Mouse (Mus musculus): ENCODE data around the gene Actl6a. TPM values are rescaled to one million over a fixed set of nuclear protein-coding genes. Genes with fewer than 3 reads are reported as not detected.

Gene Actl6a
- polyA plus RNA-seq, 1 experiment from 2014 or later = 285 TPM

DNA sequence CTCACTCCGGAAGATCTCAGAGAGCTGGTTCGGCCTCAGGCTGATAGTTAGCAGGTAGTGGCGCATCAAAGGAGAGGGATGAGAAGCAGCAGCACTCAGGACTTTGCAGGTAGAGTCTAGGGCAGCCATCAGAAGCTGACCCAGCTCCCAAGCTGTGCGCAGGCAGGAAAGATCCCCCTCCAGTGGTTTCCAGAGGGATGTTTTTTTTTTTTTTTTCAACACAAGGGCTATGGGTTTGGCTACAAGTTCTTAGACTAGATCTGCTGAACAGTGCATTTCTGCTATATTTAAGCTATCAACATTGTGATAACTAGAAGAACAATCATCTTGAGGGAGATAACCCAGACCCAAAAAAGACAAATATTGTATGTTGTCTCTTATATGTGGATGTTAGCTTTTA lies 18.9 kb upstream of the Actl6a start:
- no peak for DNase-seq (ENCODE audit: low spot score)
- H3K9me3 ChIP-seq (replicated peaks; ENCODE audit: control insufficient read depth, low read length) = no peaks in the 10 kb centered on the region
- H3K4me3 ChIP-seq (ENCODE audit: low read depth, low read length) = no peak overlapping the region
- 71% methylated on average over 4 of the region's 4 CpGs for WGBS
- no peak for ATAC-seq (replicated peaks; ENCODE audit: insufficient number of reproducible peaks, low FRiP score, low TSS enrichment, low read depth)
- H3K4me2 ChIP-seq (ENCODE audit: low read depth, low read length) = no peak overlapping the region
- H3K27ac ChIP-seq (replicated peaks; ENCODE audit: low read depth, low read length) = no peak overlapping the region
- no peaks in the 10 kb centered on the region for H3K36me3 ChIP-seq (replicated peaks; ENCODE audit: control insufficient read depth, insufficient read depth, low read depth, low read length)
- H3K9ac ChIP-seq (replicated peaks; ENCODE audit: low read length) = no peak overlapping the region
- H3K4me1 ChIP-seq (ENCODE audit: control insufficient read depth, insufficient read depth, low read length) = no peaks in the 10 kb centered on the region
- H3K27me3 ChIP-seq (ENCODE audit: control insufficient read depth, insufficient read depth, low read length) = no peaks in the 10 kb centered on the region

DNA sequence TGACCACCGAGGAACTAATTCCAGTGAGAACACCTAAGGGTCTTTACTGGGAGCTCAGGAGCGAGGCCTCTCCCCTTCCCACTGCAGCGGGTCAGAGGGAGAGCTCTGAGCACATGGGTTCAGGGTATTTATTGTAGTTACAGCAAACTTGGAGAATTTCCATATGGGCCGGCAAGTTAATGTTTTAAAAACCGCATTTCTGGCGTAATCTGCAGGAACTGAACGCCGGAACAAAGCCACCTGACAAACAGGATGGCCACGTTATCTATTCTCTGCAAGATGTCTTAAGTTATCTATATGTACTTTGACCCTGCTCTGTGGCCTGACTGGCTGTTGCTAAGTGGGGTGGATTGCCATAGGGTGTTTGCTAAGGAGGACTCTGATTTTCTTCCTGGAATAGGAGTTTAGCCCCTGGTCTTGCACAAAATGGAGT lies 16.5 kb upstream of the Actl6a start:
- Histone ChIP-seq H3K4me3 (ENCODE audit: low read depth, low read length) (no peak overlapping the region), H3K36me3 (replicated peaks; ENCODE audit: control insufficient read depth, insufficient read depth, low read depth, low read length) (no peaks in the 10 kb centered on the region), H3K4me2 (ENCODE audit: low read depth, low read length) (no peak overlapping the region), H3K27me3 (ENCODE audit: control insufficient read depth, insufficient read depth, low read length) (no peaks in the 10 kb centered on the region), H3K9me3 (replicated peaks; ENCODE audit: control insufficient read depth, low read length) (no peaks in the 10 kb centered on the region), H3K4me1 (ENCODE audit: control insufficient read depth, insufficient read depth, low read length) (no peaks in the 10 kb centered on the region), H3K9ac (replicated peaks; ENCODE audit: low read length) (no peak overlapping the region), H3K27ac (replicated peaks; ENCODE audit: low read depth, low read length) (no peak overlapping the region)
- ATAC-seq (replicated peaks; ENCODE audit: insufficient number of reproducible peaks, low FRiP score, low TSS enrichment, low read depth) (no peak), DNase-seq (ENCODE audit: low spot score) (no peak)
- WGBS = 80% methylated on average over 9 of the region's 9 CpGs

DNA sequence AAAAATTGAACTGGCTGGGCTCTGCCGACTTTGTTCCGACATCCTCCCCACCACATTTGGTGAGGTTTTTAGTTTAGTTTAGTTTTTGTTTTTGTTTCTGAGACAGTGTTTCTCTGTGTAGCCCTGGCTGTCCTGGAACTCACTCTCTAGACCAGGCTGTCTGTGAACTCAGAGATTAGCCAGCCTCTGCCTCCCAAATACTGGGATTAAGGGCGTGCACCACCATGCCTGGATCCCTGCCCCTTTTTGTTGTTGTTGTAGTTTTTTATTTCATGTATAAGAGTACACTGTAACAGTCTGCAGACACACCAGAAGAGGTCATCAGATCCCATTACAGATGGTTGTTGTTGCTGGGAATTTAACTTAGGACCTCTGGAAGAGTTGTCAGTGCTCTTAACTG lies 16.1 kb upstream of the Actl6a start:
- no peak overlapping the region for H3K9ac ChIP-seq (replicated peaks; ENCODE audit: low read length)
- H3K27me3 ChIP-seq (ENCODE audit: control insufficient read depth, insufficient read depth, low read length) = no peaks in the 10 kb centered on the region
- no peaks in the 10 kb centered on the region for H3K36me3 ChIP-seq (replicated peaks; ENCODE audit: control insufficient read depth, insufficient read depth, low read depth, low read length)
- no peak overlapping the region for H3K4me2 ChIP-seq (ENCODE audit: low read depth, low read length)
- WGBS = 78% methylated on average over 3 of the region's 3 CpGs
- H3K4me1 ChIP-seq (ENCODE audit: control insufficient read depth, insufficient read depth, low read length) = no peaks in the 10 kb centered on the region
- H3K27ac ChIP-seq (replicated peaks; ENCODE audit: low read depth, low read length) = no peak overlapping the region
- H3K4me3 ChIP-seq (ENCODE audit: low read depth, low read length) = no peak overlapping the region
- no peak for DNase-seq (ENCODE audit: low spot score)
- ATAC-seq (replicated peaks; ENCODE audit: insufficient number of reproducible peaks, low FRiP score, low TSS enrichment, low read depth) = no peak
- no peaks in the 10 kb centered on the region for H3K9me3 ChIP-seq (replicated peaks; ENCODE audit: control insufficient read depth, low read length)

DNA sequence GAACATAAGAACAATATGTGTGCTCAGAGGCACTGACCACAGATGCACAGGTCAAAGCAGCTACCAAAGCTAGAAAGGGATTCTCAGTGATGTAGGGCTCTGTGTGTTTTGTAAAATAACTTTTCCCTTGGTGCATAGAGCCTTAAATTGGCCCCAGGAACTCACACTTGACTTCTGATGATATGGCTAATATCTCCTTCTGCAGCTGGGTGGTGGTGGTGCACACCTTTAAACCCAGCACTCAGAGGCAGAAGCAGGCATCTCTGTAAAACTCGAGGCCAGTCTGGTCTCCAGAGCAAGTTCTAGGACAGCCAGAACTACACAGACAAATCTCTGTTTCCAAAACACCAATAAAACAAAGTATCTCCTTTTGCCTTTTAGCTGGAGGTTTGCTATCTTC lies 15.2 kb upstream of the Actl6a start:
- no peak overlapping the region for H3K9ac ChIP-seq (replicated peaks; ENCODE audit: low read length)
- no peak for DNase-seq (ENCODE audit: low spot score)
- no peak for ATAC-seq (replicated peaks; ENCODE audit: insufficient number of reproducible peaks, low FRiP score, low TSS enrichment, low read depth)
- WGBS = 45% methylated on average over 1 of the region's 1 CpGs
- H3K4me3 ChIP-seq (ENCODE audit: low read depth, low read length) = no peak overlapping the region
- H3K4me2 ChIP-seq (ENCODE audit: low read depth, low read length) = no peak overlapping the region
- H3K27ac ChIP-seq (replicated peaks; ENCODE audit: low read depth, low read length) = no peak overlapping the region
- H3K27me3 ChIP-seq (ENCODE audit: control insufficient read depth, insufficient read depth, low read length) = no peaks in the 10 kb centered on the region
- H3K4me1 ChIP-seq (ENCODE audit: control insufficient read depth, insufficient read depth, low read length) = no peaks in the 10 kb centered on the region
- no peaks in the 10 kb centered on the region for H3K9me3 ChIP-seq (replicated peaks; ENCODE audit: control insufficient read depth, low read length)
- H3K36me3 ChIP-seq (replicated peaks; ENCODE audit: control insufficient read depth, insufficient read depth, low read depth, low read length) = no peaks in the 10 kb centered on the region

DNA sequence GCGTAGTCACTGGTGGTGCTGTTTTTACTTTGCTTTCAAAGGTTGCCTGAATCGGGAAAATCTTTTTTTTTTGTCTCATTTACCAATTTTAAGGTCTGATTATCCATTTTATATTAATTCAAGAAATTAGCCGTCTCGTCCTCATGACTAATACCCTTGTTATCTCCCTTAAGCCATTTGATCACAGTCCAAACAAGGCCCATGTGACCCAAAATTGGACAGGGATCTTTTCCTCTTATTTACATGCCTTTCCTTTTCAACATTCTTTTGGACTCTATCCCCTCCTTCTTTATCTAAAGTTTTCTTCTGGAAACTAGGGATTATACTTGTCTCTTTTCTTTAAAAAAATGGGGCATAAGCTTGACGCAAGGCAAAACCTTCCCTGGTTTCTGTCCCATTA lies 14.3 kb upstream of the Actl6a start:
- Histone ChIP-seq H3K9me3 (replicated peaks; ENCODE audit: control insufficient read depth, low read length) (no peaks in the 10 kb centered on the region), H3K27ac (replicated peaks; ENCODE audit: low read depth, low read length) (no peak overlapping the region), H3K4me3 (ENCODE audit: low read depth, low read length) (no peak overlapping the region), H3K36me3 (replicated peaks; ENCODE audit: control insufficient read depth, insufficient read depth, low read depth, low read length) (no peaks in the 10 kb centered on the region), H3K4me1 (ENCODE audit: control insufficient read depth, insufficient read depth, low read length) (no peaks in the 10 kb centered on the region), H3K27me3 (ENCODE audit: control insufficient read depth, insufficient read depth, low read length) (no peaks in the 10 kb centered on the region), H3K4me2 (ENCODE audit: low read depth, low read length) (no peak overlapping the region), H3K9ac (replicated peaks; ENCODE audit: low read length) (no peak overlapping the region)
- 75% methylated on average over 5 of the region's 5 CpGs for WGBS
- DNase-seq (ENCODE audit: low spot score) (no peak), ATAC-seq (replicated peaks; ENCODE audit: insufficient number of reproducible peaks, low FRiP score, low TSS enrichment, low read depth) (no peak)

DNA sequence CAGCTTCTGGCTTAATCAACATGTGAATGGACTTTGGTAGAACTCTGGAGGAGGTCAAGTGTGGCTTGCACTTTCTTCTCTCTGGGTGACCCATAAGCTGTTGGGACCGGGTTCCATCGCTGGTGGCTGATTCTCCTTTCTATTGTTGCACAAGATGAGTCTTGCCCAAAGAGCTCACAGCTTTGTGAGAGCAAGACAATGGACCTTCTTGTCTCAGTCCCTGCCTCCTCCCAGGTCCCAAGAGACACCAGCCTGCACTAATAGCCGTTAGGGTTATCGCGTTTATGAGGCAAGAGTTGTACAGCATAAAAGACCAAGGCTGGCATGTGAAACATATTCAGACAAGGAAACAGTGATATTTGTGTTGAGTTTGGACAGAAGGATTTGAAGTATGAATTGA lies 11.9 kb upstream of the Actl6a start:
- Histone ChIP-seq H3K27ac (replicated peaks; ENCODE audit: low read depth, low read length) (no peak overlapping the region), H3K36me3 (replicated peaks; ENCODE audit: control insufficient read depth, insufficient read depth, low read depth, low read length) (no peaks in the 10 kb centered on the region), H3K4me1 (ENCODE audit: control insufficient read depth, insufficient read depth, low read length) (no peaks in the 10 kb centered on the region), H3K27me3 (ENCODE audit: control insufficient read depth, insufficient read depth, low read length) (no peaks in the 10 kb centered on the region), H3K4me2 (ENCODE audit: low read depth, low read length) (no peak overlapping the region), H3K9ac (replicated peaks; ENCODE audit: low read length) (no peak overlapping the region), H3K9me3 (replicated peaks; ENCODE audit: control insufficient read depth, low read length) (no peaks in the 10 kb centered on the region), H3K4me3 (ENCODE audit: low read depth, low read length) (no peak overlapping the region)
- 45% methylated on average over 5 of the region's 5 CpGs for WGBS
- no peak for ATAC-seq (replicated peaks; ENCODE audit: insufficient number of reproducible peaks, low FRiP score, low TSS enrichment, low read depth)
- DNase-seq (ENCODE audit: low spot score) = no peak

DNA sequence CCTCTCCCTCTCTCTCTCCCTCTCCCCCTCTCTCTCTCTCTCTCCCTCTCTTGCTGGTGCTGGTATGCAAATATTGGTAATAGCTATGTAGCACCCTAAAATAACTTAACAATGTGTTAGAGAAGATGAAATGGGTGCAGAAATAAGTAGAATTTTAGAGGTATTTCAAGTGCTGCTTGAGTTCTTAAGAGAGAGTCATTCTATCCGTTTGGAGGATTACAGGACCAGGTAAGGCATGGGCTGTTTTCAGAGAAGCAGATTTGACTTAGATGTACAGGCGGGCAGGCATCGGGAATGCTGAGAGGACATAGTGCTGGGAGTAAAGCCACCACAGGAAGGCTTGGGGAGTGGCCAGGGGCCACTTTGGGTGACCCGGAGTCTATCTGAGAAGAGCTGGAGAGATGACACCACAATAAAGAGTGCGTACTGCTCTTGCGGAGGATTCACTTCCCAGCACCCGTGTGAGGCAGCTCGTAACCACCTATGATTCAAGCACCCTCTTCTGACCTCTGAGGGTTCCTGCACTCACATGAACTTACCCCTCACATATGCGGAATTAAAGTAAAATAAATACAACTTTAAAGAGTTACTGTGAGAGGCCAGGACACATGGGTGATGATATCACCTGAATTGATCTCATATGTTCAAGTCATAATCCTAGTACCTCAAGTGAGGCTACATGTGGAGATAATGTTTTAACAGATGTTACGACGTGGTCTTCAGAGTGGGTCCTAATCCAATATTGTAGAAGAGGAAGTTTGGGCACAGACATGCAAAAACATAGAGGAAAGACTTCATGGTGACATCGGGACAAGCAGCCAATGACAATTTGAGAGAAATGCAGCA lies 11.1 kb upstream of the Actl6a start:
- no peak overlapping the region for H3K4me3 ChIP-seq (ENCODE audit: low read depth, low read length)
- H3K27me3 ChIP-seq (ENCODE audit: control insufficient read depth, insufficient read depth, low read length) = no peaks in the 10 kb centered on the region
- DNase-seq (ENCODE audit: low spot score) (no peak), ATAC-seq (replicated peaks; ENCODE audit: insufficient number of reproducible peaks, low FRiP score, low TSS enrichment, low read depth) (no peak)
- 75% methylated on average over 12 of the region's 12 CpGs for WGBS
- H3K9me3 ChIP-seq (replicated peaks; ENCODE audit: control insufficient read depth, low read length) = no peaks in the 10 kb centered on the region
- H3K4me1 ChIP-seq (ENCODE audit: control insufficient read depth, insufficient read depth, low read length) = no peaks in the 10 kb centered on the region
- no peak overlapping the region for H3K27ac ChIP-seq (replicated peaks; ENCODE audit: low read depth, low read length)
- H3K4me2 ChIP-seq (ENCODE audit: low read depth, low read length) = no peak overlapping the region
- no peaks in the 10 kb centered on the region for H3K36me3 ChIP-seq (replicated peaks; ENCODE audit: control insufficient read depth, insufficient read depth, low read depth, low read length)
- H3K9ac ChIP-seq (replicated peaks; ENCODE audit: low read length) = no peak overlapping the region

DNA sequence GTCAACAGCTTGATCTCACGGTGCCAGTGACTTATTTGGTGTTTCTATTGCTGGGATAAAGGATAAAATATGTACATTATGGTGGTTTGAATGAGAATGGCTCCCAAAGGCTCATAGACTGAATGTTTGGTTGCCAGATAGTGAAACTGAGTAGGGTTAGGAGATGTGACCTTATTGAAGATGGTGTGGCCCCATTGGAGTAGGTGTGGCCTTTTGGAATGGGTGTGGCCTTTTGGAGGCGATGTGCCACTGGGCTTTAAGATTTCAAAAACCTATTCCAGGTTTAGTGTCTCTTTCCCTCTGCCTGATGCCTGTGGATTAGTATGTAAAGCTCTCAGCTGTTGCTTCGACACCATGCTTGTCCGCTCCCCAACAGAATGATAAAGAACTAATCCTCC lies 10.5 kb upstream of the Actl6a start:
- Histone ChIP-seq H3K27me3 (ENCODE audit: control insufficient read depth, insufficient read depth, low read length) (no peaks in the 10 kb centered on the region), H3K36me3 (replicated peaks; ENCODE audit: control insufficient read depth, insufficient read depth, low read depth, low read length) (no peaks in the 10 kb centered on the region), H3K9ac (replicated peaks; ENCODE audit: low read length) (no peak overlapping the region), H3K4me2 (ENCODE audit: low read depth, low read length) (no peak overlapping the region), H3K4me3 (ENCODE audit: low read depth, low read length) (no peak overlapping the region), H3K27ac (replicated peaks; ENCODE audit: low read depth, low read length) (no peak overlapping the region), H3K4me1 (ENCODE audit: control insufficient read depth, insufficient read depth, low read length) (no peaks in the 10 kb centered on the region), H3K9me3 (replicated peaks; ENCODE audit: control insufficient read depth, low read length) (no peaks in the 10 kb centered on the region)
- 86% methylated on average over 4 of the region's 4 CpGs for WGBS
- no peak for DNase-seq (ENCODE audit: low spot score)
- ATAC-seq (replicated peaks; ENCODE audit: insufficient number of reproducible peaks, low FRiP score, low TSS enrichment, low read depth) = no peak

All from embryonic facial prominence, embryonic 11.5 days (tissue).